Mouse (Mus musculus): Measurements from ENCODE around the gene Tac2.

DNA sequence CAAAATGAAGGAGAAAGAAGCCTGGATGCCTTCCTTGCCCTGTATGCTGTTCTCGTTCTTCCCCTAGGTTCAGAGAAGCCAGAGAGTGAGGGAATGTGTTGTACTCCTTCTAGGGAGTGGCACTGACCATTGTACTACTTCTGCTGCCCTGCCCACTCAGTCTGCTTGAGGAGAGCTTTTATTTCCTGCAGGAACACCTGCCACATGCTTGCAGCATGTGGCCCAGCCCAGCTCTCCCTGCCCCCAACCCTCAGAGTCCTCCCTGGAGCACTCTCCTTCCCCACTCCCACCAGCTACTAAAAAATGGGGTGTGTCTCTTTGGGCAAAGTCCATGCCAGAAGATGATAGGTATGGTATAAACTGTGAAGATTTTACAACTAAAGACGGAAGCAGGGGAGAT is 20.0 kb upstream of the Tac2 start:
- TF ChIP-seq POLR2A (IDR thresholded peaks at IDR 0.05; ENCODE audit: low read depth, low read length) (no peak), CTCF (conservative IDR thresholded peaks at IDR 0.05; ENCODE audit: insufficient read depth, insufficient read length, low read depth, low read length) (no peak)
